Mouse (Mus musculus) embryo, embryonic 11.5 days (tissue): ENCODE measurements around the gene Trim9.

Experiments
- DNase-seq: peaks from one replicate; pipeline ENCODE4 v3.0.0-alpha.2; 2012; ENCODE audit warnings: low read depth, low spot score

Trim9 gene

GRCm38 (mm10) chr12:70347202-70347841 lies at the start of gene Trim9:
Gene Trim9, minus strand, starts transcription at chr12:70347614.
- peak; percentile 95 for DNase-seq

- no peak for DNase-seq
Observed at GRCm38 (mm10) chr12:70395061-70395460, 47.6 kb upstream of the Trim9 start.

GRCm38 (mm10) chr12:70391236-70391635 lies 43.8 kb upstream of the Trim9 start:
- DNase-seq = no peak

- no peak for DNase-seq
Observed at GRCm38 (mm10) chr12:70374976-70375375, 27.6 kb upstream of the Trim9 start.

GRCm38 (mm10) chr12:70372874-70373273 lies 25.5 kb upstream of the Trim9 start:
- DNase-seq = no peak

- DNase-seq = no peak
Observed at GRCm38 (mm10) chr12:70369348-70369747, 21.9 kb upstream of the Trim9 start.

- DNase-seq = no peak
Observed at GRCm38 (mm10) chr12:70368820-70369219, 21.4 kb upstream of the Trim9 start.

GRCm38 (mm10) chr12:70367326-70368248 lies 20.2 kb upstream of the Trim9 start:
- DNase-seq = peak; percentile 59

GRCm38 (mm10) chr12:70363016-70363415 lies 15.6 kb upstream of the Trim9 start:
- no peak for DNase-seq

- DNase-seq = no peak
Observed at GRCm38 (mm10) chr12:70360276-70360675, 12.9 kb upstream of the Trim9 start.

- DNase-seq = no peak
Observed at GRCm38 (mm10) chr12:70359443-70359842, 12.0 kb upstream of the Trim9 start.

GRCm38 (mm10) chr12:70354926-70355325 lies 7.5 kb upstream of the Trim9 start:
- no peak for DNase-seq

GRCm38 (mm10) chr12:70350490-70350889 lies 3.1 kb upstream of the Trim9 start:
- no peak for DNase-seq

- no peak for DNase-seq
Observed at GRCm38 (mm10) chr12:70349788-70350187, 2.4 kb upstream of the Trim9 start.

- DNase-seq = no peak
Observed at GRCm38 (mm10) chr12:70348026-70348425, 612 bp upstream of the Trim9 start.

- no peak for DNase-seq
Observed at GRCm38 (mm10) chr12:70346139-70347026, 1.0 kb downstream of the Trim9 start.

- no peak for DNase-seq
Observed at GRCm38 (mm10) chr12:70345531-70346138, 1.8 kb downstream of the Trim9 start.

GRCm38 (mm10) chr12:70335176-70335575 lies 12.2 kb downstream of the Trim9 start:
- no peak for DNase-seq

- no peak for DNase-seq
Observed at GRCm38 (mm10) chr12:70333253-70333805, 14.1 kb downstream of the Trim9 start.

GRCm38 (mm10) chr12:70329059-70329458 lies 18.4 kb downstream of the Trim9 start:
- no peak for DNase-seq

GRCm38 (mm10) chr12:70326956-70327355 lies 20.5 kb downstream of the Trim9 start:
- no peak for DNase-seq
